Mouse (Mus musculus) forebrain, embryonic 15.5 days (tissue): ENCODE data around the gene Metrn. TPM values are rescaled to one million over a fixed set of nuclear protein-coding genes. Genes with fewer than 3 reads are reported as not detected.

Experiments used
- ATAC-seq: fragments of 200-750 bp; cut with Nextera tagmentation; replicated peaks from 2 replicates; pipeline ENCODE4 v1.8.0; 2017; ENCODE audit warnings: mild to moderate bottlenecking, moderate TSS enrichment, moderate library complexity
- H3K27ac ChIP-seq: fragments of 300-500 bp; sonication (generic); replicated peaks from 2 replicates; pipeline ENCODE4 v1.5.1; 2015; ENCODE audit warnings: mild to moderate bottlenecking, inconsistent platforms
- H3K27me3 ChIP-seq: fragments of 300-500 bp; sonication (generic); 2 replicates; pipeline ENCODE4 v1.6.1; 2015; ENCODE audit warnings: inconsistent platforms
- H3K36me3 ChIP-seq: fragments of 300-500 bp; sonication (generic); 2 replicates; pipeline ENCODE4 v1.6.1; 2015; ENCODE audit warnings: mild to moderate bottlenecking, inconsistent platforms
- H3K4me1 ChIP-seq: fragments of 300-500 bp; sonication (generic); 2 replicates; pipeline ENCODE4 v1.6.1; 2015; ENCODE audit warnings: inconsistent platforms
- H3K4me2 ChIP-seq: fragments of 300-500 bp; sonication (generic); replicated peaks from 2 replicates; pipeline ENCODE4 v1.6.1; 2015; ENCODE audit warnings: mild to moderate bottlenecking, inconsistent platforms
- H3K4me3 ChIP-seq: fragments of 300-500 bp; sonication (generic); 2 replicates; pipeline ENCODE4 v1.5.1; 2015; ENCODE audit warnings: mild to moderate bottlenecking, inconsistent platforms
- H3K9ac ChIP-seq: fragments of 300-500 bp; sonication (generic); replicated peaks from 2 replicates; pipeline ENCODE4 v1.6.1; 2015; ENCODE audit warnings: mild to moderate bottlenecking, inconsistent platforms
- H3K9me3 ChIP-seq: fragments of 300-500 bp; sonication (generic); 2 replicates; pipeline ENCODE4 v1.6.1; 2016; ENCODE audit warnings: inconsistent platforms
- whole genome bisulfite sequencing: fragments of 180-500 bp; shearing (Covaris S2); methylation state at CpG from one replicate; pipeline ENCODE4 v1.1.7; 2015; ENCODE audit warnings: mixed read lengths; 5-methylcytosine and 5-hydroxymethylcytosine counted together
- polyA plus RNA-seq: library from polyadenylated mRNA; unstranded; fragments of >200 nt; fragmentation: Nextera tagmentation; extraction: Ambion mirVana; gene quantifications from 2 replicates; pipeline ENCODE4 v1.2.1, GENCODE M21; 2015

The Metrn gene
- polyA plus RNA-seq, 1 experiment from 2014 or later = 37.3 TPM

DNA sequence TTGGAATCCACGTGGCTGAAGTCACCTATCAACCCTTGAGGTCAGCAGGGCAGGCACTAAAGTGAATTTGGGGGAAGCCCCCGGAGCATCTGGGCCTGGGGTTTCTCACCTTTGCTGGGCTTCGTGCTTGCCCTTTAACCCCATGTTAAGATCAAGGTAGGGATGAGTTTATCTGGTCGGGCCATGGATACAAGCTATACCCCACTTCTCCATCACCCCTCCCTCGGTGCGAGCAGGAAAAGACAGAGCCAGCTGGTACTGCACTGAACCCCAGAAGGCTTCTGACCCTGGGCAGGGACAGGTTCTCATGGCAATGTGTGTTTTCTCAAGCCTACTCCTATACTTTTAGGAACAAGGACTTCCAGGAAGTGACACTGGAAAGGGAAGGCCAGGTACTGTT lies 15.6 kb downstream of the Metrn start:
- Histone ChIP-seq H3K4me3 (no peak overlapping the region), H3K4me1 (peaks cover 21% of the 10 kb centered on the region), H3K9ac (no peak overlapping the region), H3K9me3 (no peaks in the 10 kb centered on the region), H3K27me3 (no peaks in the 10 kb centered on the region), H3K27ac (no peak overlapping the region), H3K36me3 (peaks cover 43% of the 10 kb centered on the region), H3K4me2 (no peak overlapping the region)
- WGBS = 86% methylated on average over 6 of the region's 6 CpGs
- no peak for ATAC-seq

DNA sequence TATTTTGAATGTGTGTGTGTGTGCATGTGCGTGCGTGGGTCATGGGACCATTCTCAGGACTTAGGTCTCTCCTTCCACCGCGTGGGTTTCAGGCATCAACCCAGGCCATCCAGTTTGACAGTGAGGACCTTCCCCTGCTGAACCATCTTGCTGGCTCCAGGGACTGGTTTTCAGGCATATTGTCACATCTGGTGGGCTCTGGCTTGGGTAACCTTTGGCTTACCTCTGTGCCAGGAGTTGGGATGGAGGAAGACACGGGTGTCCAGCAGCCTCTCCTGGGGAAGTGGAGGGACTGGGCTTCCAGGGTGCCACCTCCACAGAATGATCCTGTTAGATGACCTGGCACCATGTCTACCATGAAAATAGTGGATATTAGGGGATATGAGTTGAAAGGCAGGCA lies 19.0 kb downstream of the Metrn start:
- no peak for ATAC-seq
- Histone ChIP-seq H3K4me1 (peaks cover 14% of the 10 kb centered on the region), H3K27ac (no peak overlapping the region), H3K36me3 (peaks cover 37% of the 10 kb centered on the region), H3K9me3 (no peaks in the 10 kb centered on the region), H3K9ac (no peak overlapping the region), H3K27me3 (no peaks in the 10 kb centered on the region), H3K4me3 (no peak overlapping the region), H3K4me2 (no peak overlapping the region)
- 94% methylated on average over 5 of the region's 5 CpGs for WGBS

DNA sequence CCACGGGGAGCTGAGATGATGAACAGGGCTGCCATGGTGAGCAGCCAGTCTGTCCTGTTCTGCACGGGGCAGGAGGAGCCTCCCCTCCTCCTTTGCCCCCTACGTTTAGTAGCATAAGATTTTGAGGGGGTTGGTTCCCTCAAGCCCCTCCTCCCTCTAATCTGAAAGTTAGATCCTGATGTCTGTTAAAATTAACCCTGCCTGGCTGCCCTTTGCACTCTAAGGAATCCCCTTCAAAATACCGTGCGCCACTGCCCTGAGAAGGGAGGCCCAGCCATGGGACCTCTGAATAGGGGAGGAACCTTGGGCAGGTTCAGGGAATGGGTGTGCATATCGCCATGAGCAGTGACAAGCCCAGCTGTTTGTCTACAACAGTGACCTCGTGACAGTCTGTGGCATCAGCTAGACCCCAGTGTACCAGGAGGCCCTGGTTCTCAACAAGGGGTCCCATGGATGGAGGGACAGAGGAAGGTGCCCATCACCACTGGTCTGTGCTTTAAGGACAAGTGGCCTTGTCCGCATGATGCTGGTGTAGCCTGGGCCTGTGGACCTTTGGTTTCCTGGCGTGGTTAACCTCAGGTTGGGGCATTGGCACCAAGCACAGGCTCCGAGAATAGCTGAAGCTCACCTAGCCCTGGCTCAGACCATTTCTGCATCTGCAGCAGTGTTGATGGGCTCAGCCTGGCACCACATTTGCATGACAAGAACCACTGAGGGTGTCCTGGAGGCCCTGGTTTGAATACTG lies 21.4 kb downstream of the Metrn start:
- 78% methylated on average over 10 of the region's 10 CpGs for WGBS
- no peak overlapping the region for H3K9ac ChIP-seq
- H3K4me2 ChIP-seq = no peak overlapping the region
- no peaks in the 10 kb centered on the region for H3K27me3 ChIP-seq
- no peak for ATAC-seq
- H3K36me3 ChIP-seq = peaks cover 13% of the 10 kb centered on the region
- H3K4me1 ChIP-seq = peaks cover 14% of the 10 kb centered on the region
- no peak overlapping the region for H3K4me3 ChIP-seq
- H3K27ac ChIP-seq = no peak overlapping the region
- no peaks in the 10 kb centered on the region for H3K9me3 ChIP-seq

DNA sequence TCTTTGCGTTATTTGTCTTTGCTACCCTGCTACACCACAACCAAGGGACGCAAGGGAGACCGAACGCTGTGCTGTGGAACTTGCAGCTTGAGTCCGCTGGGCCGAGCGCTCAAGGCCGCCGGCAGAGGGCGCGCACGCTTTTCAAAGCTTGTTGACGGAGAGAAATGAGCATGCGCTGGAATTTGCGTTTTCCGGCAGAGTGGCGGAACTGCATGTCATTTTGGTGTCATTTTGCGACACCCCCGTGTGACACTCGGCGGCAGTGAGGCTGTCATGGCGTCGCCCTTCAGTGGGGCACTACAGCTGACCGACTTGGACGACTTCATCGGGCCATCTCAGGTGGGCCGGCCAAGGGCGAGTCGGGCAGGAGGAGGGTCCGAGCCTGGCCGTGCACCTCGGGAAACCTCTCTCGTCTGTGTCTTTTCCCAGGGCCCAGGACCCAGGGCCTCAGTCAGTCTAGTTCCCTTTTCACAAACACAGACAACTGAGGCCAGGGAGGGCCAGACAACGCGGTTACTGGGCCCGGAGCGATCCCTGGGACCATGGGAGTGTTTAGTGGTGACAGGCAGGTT lies 23.3 kb downstream of the Metrn start, which contains the start of gene Narfl:
Gene Narfl (plus strand): TSS at position 228 of the 572 bp plus-strand sequence.
- H3K27ac ChIP-seq = no peak within 1 kb of the TSS
- no peaks in the 10 kb centered on the region for H3K27me3 ChIP-seq
- H3K4me3 ChIP-seq = peak within 1 kb of the TSS; percentile 68
- no peaks in the 10 kb centered on the region for H3K9me3 ChIP-seq
- peaks cover 3% of the 10 kb centered on the region; the same call in 1 of the 2 replicates for H3K36me3 ChIP-seq
- H3K9ac ChIP-seq = peak within 1 kb of the TSS; percentile 78
- ATAC-seq = peak; percentile 88
- peak within 1 kb of the TSS; percentile 72 for H3K4me2 ChIP-seq
- under 1% methylated on average over 37 of the region's 37 CpGs for WGBS
- H3K4me1 ChIP-seq = peaks cover 14% of the 10 kb centered on the region

DNA sequence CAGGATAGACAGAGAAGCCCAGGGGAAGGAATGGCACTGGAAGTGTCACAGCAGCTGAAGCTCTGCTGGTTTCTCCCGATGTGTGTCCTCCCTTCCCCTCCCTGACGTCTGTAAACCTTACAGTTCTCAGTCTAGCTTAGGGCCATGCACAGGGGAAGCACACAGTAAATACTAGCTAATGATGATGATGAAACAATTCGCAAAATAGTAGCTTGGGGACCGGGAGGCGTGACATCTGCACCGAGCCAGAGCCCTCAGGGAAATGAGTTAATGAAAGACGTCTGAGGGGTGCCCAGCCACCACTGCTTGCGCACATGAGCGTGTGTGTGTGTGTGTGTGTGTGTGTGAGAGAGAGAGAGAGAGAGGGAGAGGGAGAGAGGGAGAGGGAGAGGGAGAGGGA lies 27.6 kb downstream of the Metrn start:
- 50% methylated on average over 9 of the region's 9 CpGs for WGBS
- no peaks in the 10 kb centered on the region for H3K27me3 ChIP-seq
- ATAC-seq = no peak

DNA sequence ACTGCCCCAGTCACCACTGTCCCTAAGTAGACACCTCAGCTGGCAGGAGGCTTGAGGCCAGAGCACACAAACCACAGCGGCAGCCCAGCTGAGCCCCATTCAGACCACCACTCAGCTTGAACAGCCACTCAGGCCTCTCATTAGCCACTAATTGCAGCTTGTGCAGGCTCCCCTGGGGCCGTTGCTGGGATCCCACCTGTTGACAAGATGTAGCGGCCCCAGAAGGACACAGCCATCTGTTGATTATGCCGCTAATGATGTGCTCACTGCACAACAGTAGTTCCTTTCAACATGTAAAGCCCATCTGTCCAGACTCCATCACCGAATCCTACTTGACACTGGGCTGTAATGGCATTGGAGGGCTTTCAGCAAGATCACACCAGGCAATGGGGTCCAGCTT lies 31.1 kb downstream of the Metrn start:
- H3K9me3 ChIP-seq = no peaks in the 10 kb centered on the region
- ATAC-seq = no peak
- no peak overlapping the region for H3K4me2 ChIP-seq
- no peak overlapping the region for H3K4me3 ChIP-seq
- H3K9ac ChIP-seq = no peak overlapping the region
- no peaks in the 10 kb centered on the region for H3K36me3 ChIP-seq
- no peaks in the 10 kb centered on the region for H3K27me3 ChIP-seq
- 10% methylated on average over 5 of the region's 5 CpGs for WGBS
- H3K27ac ChIP-seq = no peak overlapping the region
- peaks cover 5% of the 10 kb centered on the region; the same call in 1 of the 2 replicates for H3K4me1 ChIP-seq

More for the DNA sequence above, 27.6 kb downstream of the Metrn start:
- H3K4me3 ChIP-seq = no peak overlapping the region
- no peaks in the 10 kb centered on the region for H3K9me3 ChIP-seq
- H3K36me3 ChIP-seq = no peaks in the 10 kb centered on the region
- H3K4me2 ChIP-seq = no peak overlapping the region
- no peak overlapping the region for H3K27ac ChIP-seq
- no peak overlapping the region for H3K9ac ChIP-seq
- H3K4me1 ChIP-seq = peaks cover 13% of the 10 kb centered on the region

DNA sequence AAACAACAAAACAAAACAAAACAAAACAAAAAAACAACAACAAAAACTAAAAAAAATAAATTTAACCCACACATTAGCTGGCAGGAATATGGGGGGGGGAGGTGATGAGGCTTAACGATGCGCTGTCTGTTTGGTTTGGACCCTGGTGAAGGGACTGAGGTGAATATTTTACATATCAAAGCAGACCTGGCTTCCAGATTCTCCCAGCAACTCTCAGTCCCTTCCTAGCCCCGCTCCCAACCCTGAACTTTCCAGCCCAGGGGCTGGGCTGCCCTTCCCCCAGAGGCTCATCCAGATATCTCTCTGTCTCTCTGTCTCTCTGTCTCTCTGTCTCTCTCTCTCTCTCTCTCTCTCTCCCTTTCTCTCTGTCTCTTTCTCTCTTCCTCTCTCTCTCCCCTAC lies 34.3 kb downstream of the Metrn start:
- no peaks in the 10 kb centered on the region for H3K36me3 ChIP-seq
- H3K27ac ChIP-seq = no peak overlapping the region
- H3K27me3 ChIP-seq = no peaks in the 10 kb centered on the region
- H3K4me1 ChIP-seq = peaks cover 5% of the 10 kb centered on the region; the same call in 1 of the 2 replicates
- no peak overlapping the region for H3K9ac ChIP-seq
- 52% methylated on average over 3 of the region's 3 CpGs for WGBS
- no peak overlapping the region for H3K4me3 ChIP-seq
- H3K9me3 ChIP-seq = no peaks in the 10 kb centered on the region
- ATAC-seq = no peak
- no peak overlapping the region for H3K4me2 ChIP-seq

DNA sequence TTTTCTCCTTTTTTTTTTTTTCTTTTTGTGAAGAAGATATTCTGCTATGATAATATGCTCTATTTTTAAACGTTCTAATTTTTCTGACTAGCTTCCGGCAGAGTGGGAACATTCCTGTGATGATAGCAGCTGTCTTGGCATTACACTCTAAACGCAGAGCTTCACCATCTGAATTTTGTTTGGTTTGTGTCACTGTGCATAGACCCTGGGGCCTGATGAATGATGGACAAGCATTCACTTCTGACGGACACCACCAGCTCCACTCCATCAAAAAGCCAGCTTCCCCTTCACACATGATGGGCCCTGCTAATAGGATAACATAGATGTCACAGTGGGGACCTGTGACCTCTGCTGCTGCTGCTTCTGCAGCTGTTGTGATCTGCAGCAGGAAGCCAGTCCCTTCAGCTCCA lies 35.4 kb downstream of the Metrn start:
- H3K27ac ChIP-seq = no peak overlapping the region

DNA sequence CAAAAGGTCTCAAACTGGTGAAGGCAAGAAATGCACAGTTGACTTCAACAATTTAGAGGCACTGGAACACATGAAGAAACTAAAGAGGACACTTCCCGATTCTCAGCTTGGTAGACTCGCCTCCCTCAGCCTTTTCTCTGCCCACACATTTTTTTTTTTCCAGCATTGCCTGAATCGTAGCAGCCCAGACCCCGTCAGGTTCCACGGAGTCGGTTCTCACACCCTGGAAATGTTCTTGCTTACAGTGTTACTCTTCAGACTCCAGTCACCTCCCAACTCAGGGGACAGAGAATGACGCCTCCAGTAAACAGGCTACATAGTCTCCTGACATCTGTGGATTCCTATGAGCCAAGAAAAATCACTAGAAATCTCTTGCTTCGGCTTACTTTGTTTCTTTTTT lies 36.8 kb downstream of the Metrn start:
- Histone ChIP-seq H3K27me3 (no peaks in the 10 kb centered on the region), H3K4me2 (no peak overlapping the region), H3K9me3 (no peaks in the 10 kb centered on the region), H3K9ac (no peak overlapping the region), H3K4me3 (no peak overlapping the region), H3K36me3 (no peaks in the 10 kb centered on the region), H3K4me1 (no peaks in the 10 kb centered on the region), H3K27ac (no peak overlapping the region)
- WGBS = 81% methylated on average over 8 of the region's 8 CpGs
- no peak for ATAC-seq

More for the DNA sequence above, 35.4 kb downstream of the Metrn start:
- Histone ChIP-seq H3K4me1 (peaks cover 5% of the 10 kb centered on the region; the same call in 1 of the 2 replicates), H3K27me3 (no peaks in the 10 kb centered on the region), H3K9me3 (no peaks in the 10 kb centered on the region), H3K36me3 (no peaks in the 10 kb centered on the region), H3K4me3 (no peak overlapping the region), H3K4me2 (no peak overlapping the region), H3K9ac (no peak overlapping the region)
- ATAC-seq = no peak
- 58% methylated on average over 4 of the region's 4 CpGs for WGBS

DNA sequence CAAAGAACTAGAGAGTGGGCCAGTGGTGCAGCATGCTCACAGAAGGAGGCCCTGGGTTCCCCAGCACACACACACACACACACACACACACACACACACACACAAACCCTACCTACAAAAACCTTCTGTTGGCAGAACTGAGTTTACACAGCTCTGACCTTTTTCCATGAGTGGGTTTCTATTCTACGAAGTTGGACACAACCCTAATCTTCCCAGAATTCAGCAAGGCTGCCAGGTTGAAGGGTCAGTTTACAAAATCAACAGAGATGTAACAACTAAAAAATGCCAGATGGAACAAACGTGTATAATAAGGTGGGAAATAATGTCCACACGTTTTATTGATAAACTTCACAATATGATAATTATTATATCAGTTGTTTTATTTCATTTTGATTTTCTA lies 39.2 kb downstream of the Metrn start:
- WGBS = 81% methylated on average over 3 of the region's 3 CpGs
- ATAC-seq = no peak

DNA sequence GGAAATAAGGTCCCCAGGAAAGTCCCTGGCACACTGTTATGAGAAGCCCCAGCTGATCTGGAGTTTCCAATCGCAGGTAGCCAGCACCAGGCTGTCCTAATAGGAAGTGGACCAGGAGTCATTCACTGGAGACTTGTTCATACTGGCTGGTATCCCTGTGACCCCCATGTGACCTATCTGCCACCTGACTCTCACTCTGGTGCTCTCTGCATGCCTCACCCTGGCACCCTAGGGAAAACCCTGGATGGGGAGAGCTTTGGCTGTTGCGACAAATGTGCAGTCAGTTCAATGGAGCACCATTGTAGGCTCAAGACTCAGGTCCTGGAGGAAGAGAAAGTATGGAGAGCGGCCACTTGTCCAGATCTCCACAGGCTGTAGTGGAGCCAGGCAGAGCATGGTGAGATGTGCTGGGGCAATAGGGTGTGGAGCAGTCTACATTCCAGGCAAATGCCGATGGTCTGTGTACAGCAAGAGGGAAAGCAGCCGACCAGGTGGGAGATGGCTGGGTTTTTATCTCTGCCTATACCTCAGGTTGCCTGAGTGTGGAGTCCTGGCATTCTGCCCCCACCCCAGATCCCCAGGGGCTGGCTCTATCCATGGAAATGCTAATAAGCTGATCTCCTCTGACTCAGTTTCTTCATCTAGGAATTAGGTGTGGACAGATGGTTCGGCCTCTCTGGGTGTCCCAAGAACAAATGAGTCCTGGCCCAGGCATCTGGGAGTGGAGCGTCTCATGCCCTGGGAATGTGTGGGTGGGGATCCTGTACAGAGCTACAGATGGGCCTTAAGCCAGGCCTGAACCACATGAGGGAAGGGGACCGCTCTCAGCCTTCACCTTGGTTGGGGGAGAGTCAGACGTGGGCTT lies 40.3 kb downstream of the Metrn start:
- 78% methylated on average over 9 of the region's 9 CpGs for WGBS
- Histone ChIP-seq H3K4me3 (no peak overlapping the region), H3K27ac (no peak overlapping the region), H3K4me2 (no peak overlapping the region), H3K36me3 (no peaks in the 10 kb centered on the region), H3K9me3 (no peaks in the 10 kb centered on the region), H3K9ac (no peak overlapping the region), H3K4me1 (peaks cover 1% of the 10 kb centered on the region; the same call in 1 of the 2 replicates), H3K27me3 (no peaks in the 10 kb centered on the region)
- ATAC-seq = no peak

More for the DNA sequence above, 39.2 kb downstream of the Metrn start:
- Histone ChIP-seq H3K4me1 (no peaks in the 10 kb centered on the region), H3K9me3 (no peaks in the 10 kb centered on the region), H3K4me2 (no peak overlapping the region), H3K4me3 (no peak overlapping the region), H3K9ac (no peak overlapping the region), H3K27me3 (no peaks in the 10 kb centered on the region), H3K27ac (no peak overlapping the region), H3K36me3 (no peaks in the 10 kb centered on the region)
